Mouse (Mus musculus) frontal cortex, postnatal 36 days (tissue): ENCODE measurements around the gene Mdh1b.
A peak's percentile ranks its signal among the peaks of the same experiment; 100 is the strongest.

Source experiments
- DNase-seq, 2 experiments: peaks; one replicate each; pipeline ENCODE4 v3.0.0; 2022; ENCODE audit warnings: low spot score in 2 of 2

Gene Mdh1b

GRCm38 (mm10) chr1:63659591-63659990 is 70.5 kb downstream of the Mdh1b start:
- DNase-seq, result peak; percentile 23 to 52

- DNase-seq, result peak; percentile 45 to 75
Measured at GRCm38 (mm10) chr1:63658016-63658415, 72.1 kb downstream of the Mdh1b start.
